Mouse (Mus musculus) midbrain, embryonic 15.5 days (tissue): ENCODE data around the gene Ctcfl. TPM values are rescaled to one million over a fixed set of nuclear protein-coding genes. Genes with fewer than 3 reads are reported as not detected.

Source experiments
- ATAC-seq: fragments of 200-750 bp; cut with Nextera tagmentation; replicated peaks from 2 replicates; pipeline ENCODE4 v1.8.0; 2017; ENCODE audit warnings: moderate TSS enrichment
- H3K27ac ChIP-seq: fragments of 300-500 bp; sonication (generic); 2 replicates; pipeline ENCODE4 v1.5.1; 2015; ENCODE audit warnings: mild to moderate bottlenecking, inconsistent platforms
- H3K27me3 ChIP-seq: fragments of 300-500 bp; sonication (generic); replicated peaks from 2 replicates; pipeline ENCODE4 v1.6.1; 2015; ENCODE audit warnings: inconsistent platforms
- H3K36me3 ChIP-seq: fragments of 300-500 bp; sonication (generic); replicated peaks from 2 replicates; pipeline ENCODE4 v1.6.1; 2015; ENCODE audit warnings: inconsistent platforms
- H3K4me1 ChIP-seq: fragments of 300-500 bp; sonication (generic); 2 replicates; pipeline ENCODE4 v1.6.1; 2015; ENCODE audit warnings: inconsistent platforms
- H3K4me2 ChIP-seq: fragments of 300-500 bp; sonication (generic); 2 replicates; pipeline ENCODE4 v1.6.1; 2015; ENCODE audit warnings: inconsistent platforms, mild to moderate bottlenecking, moderate library complexity
- H3K4me3 ChIP-seq: fragments of 300-500 bp; sonication (generic); 2 replicates; pipeline ENCODE4 v1.5.1; 2015; ENCODE audit warnings: mild to moderate bottlenecking, inconsistent platforms
- H3K9ac ChIP-seq: fragments of 300-500 bp; sonication (generic); 2 replicates; pipeline ENCODE4 v1.6.1; 2015; ENCODE audit warnings: mild to moderate bottlenecking, inconsistent platforms
- H3K9me3 ChIP-seq: fragments of 300-500 bp; sonication (generic); 2 replicates; pipeline ENCODE4 v1.6.1; 2016; ENCODE audit warnings: inconsistent platforms
- WGBS: fragments of 180-500 bp; shearing (Covaris S2); methylation state at CpG from one replicate; pipeline ENCODE4 v1.1.7; 2015; ENCODE audit warnings: mixed read lengths; 5-methylcytosine and 5-hydroxymethylcytosine counted together
- polyA plus RNA-seq: library from polyadenylated mRNA; unstranded; fragments of >200 nt; fragmentation: Nextera tagmentation; extraction: Ambion mirVana; gene quantifications from 2 replicates; pipeline ENCODE4 v1.2.1, GENCODE M21; 2015

Ctcfl gene
- polyA plus RNA-seq, 1 experiment from 2014 or later = 0.14 TPM

GRCm38 (mm10) chr2:173155907-173156306 is 36.6 kb upstream of the Ctcfl start:
- 94% methylated on average over 10 of the region's 10 CpGs for WGBS
- no peaks in the 10 kb centered on the region for H3K27me3 ChIP-seq
- H3K4me2 ChIP-seq = no peak overlapping the region
- ATAC-seq = no peak
- H3K4me1 ChIP-seq = no peaks in the 10 kb centered on the region
- H3K4me3 ChIP-seq = no peak overlapping the region
- H3K27ac ChIP-seq = no peak overlapping the region
- H3K9me3 ChIP-seq = no peaks in the 10 kb centered on the region
- H3K36me3 ChIP-seq = no peaks in the 10 kb centered on the region
- no peak overlapping the region for H3K9ac ChIP-seq

- Histone ChIP-seq H3K9me3 (no peaks in the 10 kb centered on the region), H3K4me1 (no peaks in the 10 kb centered on the region), H3K27me3 (no peaks in the 10 kb centered on the region), H3K36me3 (no peaks in the 10 kb centered on the region), H3K4me3 (no peak overlapping the region), H3K9ac (no peak overlapping the region), H3K4me2 (no peak overlapping the region), H3K27ac (no peak overlapping the region)
- 91% methylated on average over 14 of the region's 14 CpGs for WGBS
- no peak for ATAC-seq
These were observed 35.6 kb upstream of the Ctcfl start for GRCm38 (mm10) chr2:173154962-173155361.

GRCm38 (mm10) chr2:173154513-173154912 is 35.2 kb upstream of the Ctcfl start:
- WGBS = 92% methylated on average over 13 of the region's 13 CpGs
- ATAC-seq = no peak
- H3K4me2 ChIP-seq = no peak overlapping the region

DNA sequence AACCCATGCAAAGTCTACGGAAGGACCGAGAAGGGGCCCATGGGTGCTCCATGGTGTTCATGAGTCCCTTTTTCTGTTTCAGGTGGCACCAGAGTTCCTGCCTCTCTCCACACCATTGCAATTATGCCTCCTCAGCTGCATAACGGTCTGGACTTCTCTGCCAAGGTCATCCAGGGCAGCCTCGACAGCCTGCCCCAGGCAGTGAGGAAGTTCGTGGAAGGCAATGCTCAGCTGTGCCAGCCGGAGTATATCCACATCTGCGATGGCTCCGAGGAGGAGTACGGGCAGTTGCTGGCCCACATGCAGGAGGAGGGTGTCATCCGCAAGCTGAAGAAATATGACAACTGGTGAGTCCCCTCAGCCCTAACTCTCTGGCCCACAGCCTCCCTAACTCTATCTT is 33.9 kb upstream of the Ctcfl start:
- Histone ChIP-seq H3K9me3 (no peaks in the 10 kb centered on the region), H3K27me3 (no peaks in the 10 kb centered on the region), H3K4me1 (no peaks in the 10 kb centered on the region), H3K4me3 (no peak overlapping the region), H3K36me3 (no peaks in the 10 kb centered on the region), H3K4me2 (no peak overlapping the region), H3K9ac (no peak overlapping the region), H3K27ac (no peak overlapping the region)
- ATAC-seq = no peak
- 94% methylated on average over 10 of the region's 10 CpGs for WGBS

More at GRCm38 (mm10) chr2:173154513-173154912, 35.2 kb upstream of the Ctcfl start:
- Histone ChIP-seq H3K9ac (no peak overlapping the region), H3K4me1 (no peaks in the 10 kb centered on the region), H3K27ac (no peak overlapping the region), H3K4me3 (no peak overlapping the region), H3K36me3 (no peaks in the 10 kb centered on the region), H3K9me3 (no peaks in the 10 kb centered on the region), H3K27me3 (no peaks in the 10 kb centered on the region)

GRCm38 (mm10) chr2:173152436-173153151 is 33.3 kb upstream of the Ctcfl start, which contains the start of gene Pck1:
Gene Pck1 (plus strand): TSS chr2:173153048.
- H3K9ac ChIP-seq = no peak within 1 kb of the TSS
- H3K4me3 ChIP-seq = no peak within 1 kb of the TSS
- ATAC-seq = no peak
- no peak within 1 kb of the TSS for H3K27ac ChIP-seq
- no peak within 1 kb of the TSS for H3K4me2 ChIP-seq
- H3K4me1 ChIP-seq = no peaks in the 10 kb centered on the region
- no peaks in the 10 kb centered on the region for H3K9me3 ChIP-seq
- 86% methylated on average over 13 of the region's 13 CpGs for WGBS
- H3K36me3 ChIP-seq = no peaks in the 10 kb centered on the region
- no peaks in the 10 kb centered on the region for H3K27me3 ChIP-seq

DNA sequence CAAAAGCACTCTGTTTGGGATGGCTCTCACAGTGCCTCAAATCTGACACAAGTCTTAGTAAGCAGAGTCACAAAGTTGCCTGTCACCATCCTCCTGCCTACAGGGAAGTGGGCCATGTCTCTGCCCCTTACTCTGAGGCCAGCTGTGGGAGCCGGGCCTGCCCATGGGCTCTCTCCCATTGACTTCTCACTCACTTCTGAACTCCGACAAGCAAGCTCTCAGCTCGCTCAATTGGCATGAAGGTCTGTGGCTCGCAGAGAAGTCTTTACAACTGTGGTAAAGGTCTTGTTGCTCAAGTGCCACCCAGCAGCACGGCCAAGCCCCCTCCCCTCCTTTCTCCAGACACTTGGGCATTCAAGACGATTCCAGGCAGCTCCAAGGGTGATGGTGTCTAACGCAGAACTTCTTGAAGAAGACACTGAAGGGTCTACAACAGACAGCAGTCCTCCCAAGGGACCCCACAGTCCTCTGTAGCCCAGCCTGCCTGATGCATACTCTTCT is 32.5 kb upstream of the Ctcfl start:
- no peak overlapping the region for H3K4me3 ChIP-seq
- H3K9ac ChIP-seq = no peak overlapping the region
- H3K36me3 ChIP-seq = no peaks in the 10 kb centered on the region
- H3K4me1 ChIP-seq = no peaks in the 10 kb centered on the region
- H3K4me2 ChIP-seq = no peak overlapping the region
- no peak for ATAC-seq
- no peak overlapping the region for H3K27ac ChIP-seq
- H3K27me3 ChIP-seq = no peaks in the 10 kb centered on the region
- WGBS = 86% methylated on average over 7 of the region's 7 CpGs
- no peaks in the 10 kb centered on the region for H3K9me3 ChIP-seq

DNA sequence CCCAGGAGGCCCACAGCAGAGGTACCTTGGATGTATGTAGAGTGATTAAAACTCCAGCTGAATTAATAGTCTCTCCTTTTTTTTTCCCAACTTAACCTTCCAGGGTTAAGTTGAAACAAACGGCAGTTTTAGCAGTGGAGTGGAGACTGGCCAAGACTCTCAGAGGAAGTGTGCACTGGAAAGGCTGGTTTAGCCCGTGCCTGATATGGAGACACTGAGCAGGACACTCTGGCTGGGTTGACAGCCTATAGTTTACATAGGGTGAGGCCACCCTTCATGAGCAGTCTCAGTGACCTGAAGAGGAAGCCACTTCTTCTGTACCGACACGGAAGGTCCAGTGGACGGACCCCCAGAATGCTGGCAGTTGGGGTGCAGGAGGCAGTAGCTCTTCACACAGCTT is 32.0 kb upstream of the Ctcfl start:
- Histone ChIP-seq H3K36me3 (no peaks in the 10 kb centered on the region), H3K4me2 (no peak overlapping the region), H3K27ac (no peak overlapping the region), H3K9me3 (no peaks in the 10 kb centered on the region), H3K4me3 (no peak overlapping the region), H3K4me1 (no peaks in the 10 kb centered on the region), H3K9ac (no peak overlapping the region), H3K27me3 (no peaks in the 10 kb centered on the region)
- 89% methylated on average over 5 of the region's 5 CpGs for WGBS
- ATAC-seq = no peak

DNA sequence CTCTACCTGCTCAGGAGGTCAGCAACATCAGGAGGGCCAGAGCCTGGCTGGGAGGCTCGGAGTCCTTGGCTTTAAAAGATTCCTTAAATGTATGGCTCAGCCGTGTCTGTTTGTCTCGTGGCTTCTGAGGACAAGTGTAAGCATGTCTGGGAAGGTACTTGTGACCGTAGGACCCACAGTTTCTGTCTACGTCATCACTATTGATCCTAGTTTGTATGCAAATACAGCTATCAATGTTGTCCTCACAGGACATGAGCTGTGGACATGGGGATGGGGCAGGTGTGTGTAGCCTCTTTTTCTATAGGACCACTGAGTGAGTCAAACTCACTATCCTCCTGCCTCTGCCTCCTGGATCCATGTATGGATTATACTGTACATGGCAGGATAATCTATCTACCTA is 28.7 kb upstream of the Ctcfl start:
- 93% methylated on average over 5 of the region's 5 CpGs for WGBS
- no peak for ATAC-seq
- no peak overlapping the region for H3K4me3 ChIP-seq
- H3K9me3 ChIP-seq = no peaks in the 10 kb centered on the region
- no peak overlapping the region for H3K9ac ChIP-seq
- no peaks in the 10 kb centered on the region for H3K36me3 ChIP-seq
- no peaks in the 10 kb centered on the region for H3K27me3 ChIP-seq
- H3K27ac ChIP-seq = no peak overlapping the region
- no peak overlapping the region for H3K4me2 ChIP-seq
- H3K4me1 ChIP-seq = no peaks in the 10 kb centered on the region

GRCm38 (mm10) chr2:173146728-173147127 is 27.4 kb upstream of the Ctcfl start:
- no peaks in the 10 kb centered on the region for H3K4me1 ChIP-seq
- 73% methylated on average over 6 of the region's 6 CpGs for WGBS
- no peak overlapping the region for H3K4me3 ChIP-seq
- no peaks in the 10 kb centered on the region for H3K9me3 ChIP-seq
- no peak overlapping the region for H3K27ac ChIP-seq
- no peak overlapping the region for H3K9ac ChIP-seq
- no peak overlapping the region for H3K4me2 ChIP-seq
- H3K27me3 ChIP-seq = no peaks in the 10 kb centered on the region
- H3K36me3 ChIP-seq = no peaks in the 10 kb centered on the region
- ATAC-seq = no peak

- Histone ChIP-seq H3K27ac (no peak overlapping the region), H3K9me3 (no peaks in the 10 kb centered on the region)
- WGBS = 73% methylated on average over 3 of the region's 3 CpGs
These were observed 26.5 kb upstream of the Ctcfl start for GRCm38 (mm10) chr2:173145808-173146207.

GRCm38 (mm10) chr2:173143611-173144010 is 24.3 kb upstream of the Ctcfl start:
- H3K9ac ChIP-seq = no peak overlapping the region
- H3K4me2 ChIP-seq = no peak overlapping the region
- no peaks in the 10 kb centered on the region for H3K36me3 ChIP-seq
- peaks cover 6% of the 10 kb centered on the region; the same call in 1 of the 2 replicates for H3K4me1 ChIP-seq
- no peaks in the 10 kb centered on the region for H3K27me3 ChIP-seq
- 83% methylated on average over 11 of the region's 11 CpGs for WGBS
- no peak for ATAC-seq
- no peak overlapping the region for H3K4me3 ChIP-seq
- H3K27ac ChIP-seq = no peak overlapping the region
- no peaks in the 10 kb centered on the region for H3K9me3 ChIP-seq

More at GRCm38 (mm10) chr2:173145808-173146207, 26.5 kb upstream of the Ctcfl start:
- Histone ChIP-seq H3K9ac (no peak overlapping the region), H3K4me2 (no peak overlapping the region), H3K4me1 (no peaks in the 10 kb centered on the region), H3K4me3 (no peak overlapping the region), H3K27me3 (no peaks in the 10 kb centered on the region), H3K36me3 (no peaks in the 10 kb centered on the region)
- no peak for ATAC-seq

DNA sequence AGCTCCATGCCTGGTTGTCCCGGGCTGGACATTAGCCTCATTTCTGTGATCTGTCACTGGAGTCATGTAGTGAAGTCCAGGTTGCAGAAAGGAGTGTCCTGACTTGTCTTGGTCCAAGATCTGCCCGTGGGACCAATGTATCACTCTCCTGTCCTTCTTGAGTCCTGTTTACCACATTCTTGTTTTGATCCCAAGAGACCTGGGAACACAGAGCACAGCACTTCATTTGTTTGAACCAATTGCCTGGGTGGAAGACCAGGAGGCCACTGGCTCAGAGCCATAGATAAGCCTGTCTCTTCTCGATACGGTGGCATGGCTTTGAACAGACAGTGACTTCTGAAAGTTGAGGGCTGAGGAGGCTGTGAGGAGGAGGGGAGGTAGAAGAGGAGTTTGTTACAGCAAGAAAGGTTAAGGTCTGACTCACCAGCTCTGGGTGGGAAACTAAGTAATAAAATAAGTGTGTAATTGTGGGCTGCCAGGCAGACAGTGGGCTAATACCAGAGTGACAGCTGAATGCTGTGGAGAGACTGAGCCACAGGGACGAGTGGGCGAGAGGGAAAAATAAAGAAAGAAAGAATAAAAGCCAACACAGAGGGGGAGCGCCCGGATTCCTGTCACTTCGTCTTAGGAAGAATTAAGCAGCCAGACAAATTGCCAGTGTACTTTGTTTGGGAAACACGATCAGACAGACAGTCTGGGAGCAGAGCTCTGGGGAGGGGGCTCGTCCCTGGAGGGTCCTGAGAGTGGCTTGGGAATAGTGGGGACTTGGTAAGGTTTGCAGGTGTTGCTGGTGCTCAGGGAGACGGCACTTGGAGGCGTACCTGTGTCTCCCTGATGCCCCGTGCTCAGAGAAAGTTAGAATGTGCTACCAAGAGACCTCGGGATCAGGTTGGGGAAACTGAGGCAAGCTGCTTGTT is 19.3 kb upstream of the Ctcfl start:
- H3K9ac ChIP-seq = no peak overlapping the region
- H3K4me2 ChIP-seq = no peak overlapping the region
- H3K4me3 ChIP-seq = no peak overlapping the region
- 31% methylated on average over 15 of the region's 15 CpGs for WGBS
- no peaks in the 10 kb centered on the region for H3K9me3 ChIP-seq
- H3K4me1 ChIP-seq = peaks cover 6% of the 10 kb centered on the region; the same call in 1 of the 2 replicates
- no peak for ATAC-seq
- no peaks in the 10 kb centered on the region for H3K36me3 ChIP-seq
- no peak overlapping the region for H3K27ac ChIP-seq
- no peaks in the 10 kb centered on the region for H3K27me3 ChIP-seq
